Mouse (Mus musculus) left cerebral cortex, postnatal 14 days (tissue): ENCODE measurements around the gene Fbln1. TPM values are rescaled to one million over a fixed set of nuclear protein-coding genes. Genes with fewer than 3 reads are reported as not detected.
A peak's percentile ranks its signal among the peaks of the same experiment; 100 is the strongest.
"Not testable (repeated sequence)": the region's sequence is repeated elsewhere in the genome, so short reads cannot be mapped to it uniquely, and the experiment has no call there.

Experiments
- DNase-seq, 2 experiments: peaks; one replicate each; pipeline ENCODE4 v3.0.0; 2021 to 2022; ENCODE audit warnings: low spot score in 2 of 2, mixed read lengths in 1 of 2
- intact Hi-C: fragments of 180-260 bp; cut with DNase I; formaldehyde crosslinking; loops from one replicate; pipeline ENCODE4 v1.15.1; 2025
- total RNA-seq, 2 experiments: library from RNA; stranded (reverse); gene quantifications; 2 replicates each; pipeline ENCODE4 v1.2.3; 2021

Gene Fbln1
- total RNA-seq, 2 experiments from 2014 or later = 10.0 to 11.1 TPM

GRCm38 (mm10) chr15:85319924-85320668, 114.3 kb downstream of the Fbln1 start:
- no peak for DNase-seq
- intact Hi-C loops = loop anchor here (5.0 kb wide), 2 partner anchors 57 to 157 kb away; no protein-coding TSS in a partner anchor

- no peak for DNase-seq
- intact Hi-C loops = no loop called here
Measured at GRCm38 (mm10) chr15:85323214-85323613, 117.5 kb downstream of the Fbln1 start.

GRCm38 (mm10) chr15:85324426-85324825, 118.7 kb downstream of the Fbln1 start:
- intact Hi-C loops = no loop called here
- peak in 1 of 2 experiments; percentile 41 for DNase-seq

GRCm38 (mm10) chr15:85327808-85328207, 122.1 kb downstream of the Fbln1 start:
- DNase-seq = peak; percentile 56 to 71
- intact Hi-C loops = no loop called here

GRCm38 (mm10) chr15:85328455-85328854, 122.7 kb downstream of the Fbln1 start:
- intact Hi-C loops = not testable (repeated sequence)
- DNase-seq = peak in 1 of 2 experiments; percentile 24

GRCm38 (mm10) chr15:85329096-85329495, 123.3 kb downstream of the Fbln1 start:
- DNase-seq = no peak
- intact Hi-C loops = no loop called here

- intact Hi-C loops = loop anchor here (10.0 kb wide), 1 partner anchor 385 kb away; no protein-coding TSS in a partner anchor
- DNase-seq = no peak
Measured at GRCm38 (mm10) chr15:85330024-85330423, 124.3 kb downstream of the Fbln1 start.

- DNase-seq = not testable (repeated sequence)
- intact Hi-C loops = loop anchor here (10.0 kb wide), 1 partner anchor 381 kb away; no protein-coding TSS in a partner anchor
Measured at GRCm38 (mm10) chr15:85333511-85333910, 127.8 kb downstream of the Fbln1 start.

- no peak for DNase-seq
- intact Hi-C loops = loop anchor here (10.0 kb wide), 1 partner anchor 381 kb away; no protein-coding TSS in a partner anchor
Measured at GRCm38 (mm10) chr15:85334234-85334633, 128.5 kb downstream of the Fbln1 start.

- intact Hi-C loops = loop anchor here (5.0 to 10.0 kb wide), 3 partner anchors 47 to 379 kb away; no protein-coding TSS in a partner anchor
- no peak for DNase-seq
Measured at GRCm38 (mm10) chr15:85335671-85336300, 130.0 kb downstream of the Fbln1 start, which contains the start of gene Atxn10. Atxn10 (plus strand) TSS chr15:85336245.

Other genes starting within 250 kb of the Fbln1 start
- gene 5031439G07Rik, start 217.4 kb upstream of the Fbln1 start, total RNA-seq = 100 to 1,000 TPM in 1 of 2 experiments, 10 to 100 TPM in 1; 96.1 to 106 TPM
- not detected for gene Upk3a, start 188.8 kb upstream of the Fbln1 start, total RNA-seq
- gene Fam118a, start 177.0 kb upstream of the Fbln1 start, total RNA-seq = 10 to 100 TPM; 29.0 to 29.5 TPM
- under 1 TPM in 1 of 2 experiments, not detected in 1; 0.87 TPM for gene Smc1b, start 74.0 kb upstream of the Fbln1 start, total RNA-seq
- gene Ribc2, start 73.9 kb upstream of the Fbln1 start, total RNA-seq = under 1 TPM in 1 of 2 experiments, not detected in 1; 0.23 TPM
- gene Atxn10, start 130.3 kb downstream of the Fbln1 start, total RNA-seq = 100 to 1,000 TPM; 304 to 310 TPM